ENCODE assay signal across 8 mouse cellular contexts in genomic region chr11:97029686-97030417, GRCm38 (mm10). TPM values are rescaled to one million over a fixed set of nuclear protein-coding genes. Genes with fewer than 3 reads are reported as not detected.
DNase-seq lines count a peak whose midpoint lies in the region; ATAC-seq and TF ChIP-seq lines count a peak whose summit lies in the region.

Gene Scrn2 (plus strand): TSS chr11:97029938.

- no peak within 1 kb of the TSS for H3K27ac ChIP-seq in bone marrow macrophage, adult 2 months (ENCODE audit: insufficient read depth, low read depth, low read length)
- H3K27ac ChIP-seq in embryonic fibroblast, embryonic 13.5 days (ENCODE audit: insufficient read depth, low read length): 0 out of 2 replicates have a peak within 1 kb of the TSS, but pooled peaks have one; percentile 7
- peak within 1 kb of the TSS; percentile 45; the same call in 1 of the 2 replicates for H3K27ac ChIP-seq in heart, embryonic 12.5 days (ENCODE audit: poor library complexity, severe bottlenecking)
- H3K27ac ChIP-seq in kidney, embryonic 16.5 days (ENCODE audit: low read length): peak within 1 kb of the TSS; percentile 95
- H3K27ac ChIP-seq in liver, embryonic 11.5 days (ENCODE audit: low read depth, low read length): no peak within 1 kb of the TSS

- peak; percentile 50 for ATAC-seq in heart, embryonic 12.5 days (ENCODE audit: insufficient number of reproducible peaks, low FRiP score)
- ATAC-seq in kidney, embryonic 16.5 days (ENCODE audit: low FRiP score, low TSS enrichment): peak; percentile 63
- ATAC-seq in liver, embryonic 11.5 days (replicated peaks; ENCODE audit: low FRiP score): peak; percentile 76

- TF ChIP-seq CTCF in bone marrow macrophage, adult 2 months (IDR thresholded peaks at IDR 0.05; ENCODE audit: low read depth, low read length): peak; percentile 50; the same call in 1 of the 2 replicates
- peak; percentile 88 for TF ChIP-seq CTCF in embryonic fibroblast, embryonic 13.5 days (IDR thresholded peaks at IDR 0.05; ENCODE audit: borderline replicate concordance, insufficient read depth, low read length)

- peaks cover 5% of the 10 kb centered on the region for H3K79me2 ChIP-seq in myocyte (ENCODE audit: control insufficient read depth, insufficient read depth)

- no peaks in the 10 kb centered on the region for H3K9me3 ChIP-seq in heart, embryonic 12.5 days (replicated peaks)
- no peaks in the 10 kb centered on the region for H3K9me3 ChIP-seq in kidney, embryonic 16.5 days (ENCODE audit: low read length)
- no peaks in the 10 kb centered on the region for H3K9me3 ChIP-seq in liver, embryonic 11.5 days (ENCODE audit: control insufficient read depth, low read length)

- WGBS in heart, embryonic 12.5 days: 2% methylated on average over 25 of the region's 25 CpGs
- WGBS in kidney, embryonic 16.5 days: under 1% methylated on average over 25 of the region's 25 CpGs
- WGBS in liver, embryonic 11.5 days: 4% methylated on average over 25 of the region's 25 CpGs

- peak within 1 kb of the TSS; percentile 72 for H3K9ac ChIP-seq in heart, embryonic 12.5 days
- peak within 1 kb of the TSS; percentile 83 for H3K9ac ChIP-seq in kidney, embryonic 16.5 days (replicated peaks; ENCODE audit: low read length)
- H3K9ac ChIP-seq in liver, embryonic 11.5 days (ENCODE audit: low read depth, low read length): peak within 1 kb of the TSS; percentile 59

- H3K4me1 ChIP-seq in bone marrow macrophage, adult 2 months (ENCODE audit: control insufficient read depth, insufficient read depth, low read length): peaks cover 8% of the 10 kb centered on the region
- peaks cover 5% of the 10 kb centered on the region; the same call in 1 of the 2 replicates for H3K4me1 ChIP-seq in embryonic fibroblast, embryonic 13.5 days (ENCODE audit: control insufficient read depth, insufficient read depth, low read length)
- peaks cover 18% of the 10 kb centered on the region for H3K4me1 ChIP-seq in heart, embryonic 12.5 days (replicated peaks)
- H3K4me1 ChIP-seq in kidney, embryonic 16.5 days (ENCODE audit: insufficient read depth, low read length): peaks cover 28% of the 10 kb centered on the region
- H3K4me1 ChIP-seq in liver, embryonic 11.5 days (replicated peaks; ENCODE audit: control insufficient read depth, insufficient read depth, low read length): peaks cover 17% of the 10 kb centered on the region

- DNase-seq in B cell, adult 2 months: peak; percentile 91
- peak; percentile 91 for DNase-seq in liver, embryonic 11.5 days (ENCODE audit: low spot score)
- DNase-seq in splenic B cell, adult 2 months (ENCODE audit: low read depth, low spot score): peak; percentile 90

- H3K4me2 ChIP-seq in heart, embryonic 12.5 days: peak within 1 kb of the TSS; percentile 86
- H3K4me2 ChIP-seq in kidney, embryonic 16.5 days (replicated peaks; ENCODE audit: low read depth, low read length): peak within 1 kb of the TSS; percentile 84
- H3K4me2 ChIP-seq in liver, embryonic 11.5 days: peak within 1 kb of the TSS; percentile 82
- H3K4me2 ChIP-seq in myocyte (ENCODE audit: low read depth): peak within 1 kb of the TSS; percentile 96

- peaks cover 16% of the 10 kb centered on the region; the same call in 1 of the 2 replicates for H3K36me3 ChIP-seq in heart, embryonic 12.5 days
- no peaks in the 10 kb centered on the region; the same call in 1 of the 2 replicates for H3K36me3 ChIP-seq in kidney, embryonic 16.5 days (ENCODE audit: insufficient read depth, low read length)
- peaks cover 6% of the 10 kb centered on the region; the same call in 1 of the 2 replicates for H3K36me3 ChIP-seq in liver, embryonic 11.5 days (ENCODE audit: control insufficient read depth, insufficient read depth, low read length)
- no peaks in the 10 kb centered on the region for H3K36me3 ChIP-seq in myocyte (ENCODE audit: control insufficient read depth, insufficient read depth)
- H3K36me3 ChIP-seq in splenic B cell, adult 2 months (ENCODE audit: control insufficient read depth, insufficient read depth, low read length, poor library complexity, severe bottlenecking): no peaks in the 10 kb centered on the region

- peaks cover 5% of the 10 kb centered on the region for H3K27me3 ChIP-seq in heart, embryonic 12.5 days (replicated peaks)
- no peaks in the 10 kb centered on the region for H3K27me3 ChIP-seq in kidney, embryonic 16.5 days (ENCODE audit: insufficient read depth, low read length)
- peaks cover 6% of the 10 kb centered on the region for H3K27me3 ChIP-seq in liver, embryonic 11.5 days (replicated peaks; ENCODE audit: control insufficient read depth, insufficient read depth, low read length)
- H3K27me3 ChIP-seq in myocyte (ENCODE audit: control insufficient read depth, insufficient read depth, insufficient read length): no peaks in the 10 kb centered on the region
- no peaks in the 10 kb centered on the region for H3K27me3 ChIP-seq in splenic B cell, adult 2 months (ENCODE audit: control insufficient read depth, insufficient read depth, low read length, poor library complexity, severe bottlenecking)

- peak within 1 kb of the TSS; percentile 74 for H3K4me3 ChIP-seq in bone marrow macrophage, adult 2 months (ENCODE audit: insufficient read depth, low read length)
- H3K4me3 ChIP-seq in embryonic fibroblast, embryonic 13.5 days (ENCODE audit: insufficient read depth, low read length): peak within 1 kb of the TSS; percentile 64
- peak within 1 kb of the TSS; percentile 71 for H3K4me3 ChIP-seq in heart, embryonic 12.5 days
- H3K4me3 ChIP-seq in kidney, embryonic 16.5 days (ENCODE audit: low read length): peak within 1 kb of the TSS; percentile 78
- peak within 1 kb of the TSS; percentile 54 for H3K4me3 ChIP-seq in liver, embryonic 11.5 days (ENCODE audit: low read depth, low read length)
- H3K4me3 ChIP-seq in myocyte: peak within 1 kb of the TSS; percentile 36

- no peak for TF ChIP-seq POLR2A in bone marrow macrophage, adult 2 months (IDR thresholded peaks at IDR 0.05; ENCODE audit: borderline replicate concordance, low read depth, low read length)
- peak; percentile 63 for TF ChIP-seq POLR2A in embryonic fibroblast, embryonic 13.5 days (IDR thresholded peaks at IDR 0.05; ENCODE audit: low read depth, low read length)
- peak; percentile 13 for TF ChIP-seq POLR2A in myocyte (IDR thresholded peaks at IDR 0.05; ENCODE audit: insufficient read length, low read depth)

- H3ac ChIP-seq in myocyte (ENCODE audit: control insufficient read depth, insufficient read length): peak within 1 kb of the TSS; percentile 20

TF ChIP-seq in myocyte, 11 proteins besides CTCF, POLR2A, EP300 and RAD21:
- TF ChIP-seq MAX (IDR thresholded peaks at IDR 0.05; ENCODE audit: low read depth) (no peak), TCF3 (IDR thresholded peaks at IDR 0.05; ENCODE audit: insufficient read length, low read depth) (no peak), REST (IDR thresholded peaks at IDR 0.05; ENCODE audit: insufficient read depth, insufficient read length) (no peak)

RNA-seq across cellular contexts. Expression of gene Scrn2, which starts in this region (rescaled TPM):
- 1.5 and 2.2 TPM in 2 replicates for polyA plus RNA-seq in bone marrow macrophage, adult 2 months (2012; ENCODE audit: insufficient read depth, insufficient read length, missing spikeins)
- polyA plus RNA-seq in embryonic fibroblast, embryonic 13.5 days (2011; ENCODE audit: insufficient read length, low read depth, missing spikeins): 6.9 and 9.7 TPM in 2 replicates
- 17.0 and 18.3 TPM in 2 replicates for polyA plus RNA-seq in heart, embryonic 12.5 days (2016; fragmentation: Nextera tagmentation; extraction: Ambion mirVana)
- 45.7 and 50.9 TPM in 2 replicates for polyA plus RNA-seq in kidney, embryonic 16.5 days (2015; fragmentation: Nextera tagmentation; extraction: Ambion mirVana)
- polyA plus RNA-seq in liver, embryonic 11.5 days (2014; fragmentation: Nextera tagmentation; extraction: Ambion mirVana): 16.4 and 17.6 TPM in 2 replicates
- 22.4 TPM for polyA plus RNA-seq in myocyte (2012; fragmentation: generic; extraction: Trizol)

Comparison
In these comparisons a context has a peak if more than half of its experiments do, and no peak if none do; other contexts are left out.
1. H3K27ac ChIP-seq: peak in embryonic fibroblast, embryonic 13.5 days (single experiment), heart, embryonic 12.5 days (single experiment) and kidney, embryonic 16.5 days (single experiment); none in bone marrow macrophage, adult 2 months (single experiment) and liver, embryonic 11.5 days (single experiment).
2. Peak in every context shown above with its lines, with median percentiles within 50 percentile points of each other: DNase-seq, H3K4me3 ChIP-seq, ATAC-seq, H3K4me2 ChIP-seq and H3K9ac ChIP-seq.